Mouse (Mus musculus) limb, embryonic 14.5 days (tissue): ENCODE data around the gene Slc5a9. TPM values are rescaled to one million over a fixed set of nuclear protein-coding genes. Genes with fewer than 3 reads are reported as not detected.
A peak's percentile ranks its signal among the peaks of the same experiment; 100 is the strongest.

Experiments
- ATAC-seq: fragments of 200-750 bp; cut with Nextera tagmentation; 2 replicates; pipeline ENCODE4 v1.8.0; 2017; ENCODE audit warnings: low read depth, moderate number of reproducible peaks, moderate TSS enrichment; ENCODE audit not compliant: low FRiP score
- DNase-seq: peaks from one replicate; pipeline ENCODE4 v3.0.0-alpha.2; 2015; ENCODE audit warnings: low spot score
- H3K27ac ChIP-seq: fragments of 300-500 bp; sonication (generic); replicated peaks from 2 replicates; pipeline ENCODE4 v1.5.1; 2014; ENCODE audit warnings: low read depth, mild to moderate bottlenecking, low read length, moderate library complexity, mixed read lengths
- H3K27me3 ChIP-seq: fragments of 300-500 bp; sonication (generic); 2 replicates; pipeline ENCODE4 v1.6.1; 2014; ENCODE audit warnings: low read length, mixed read lengths; ENCODE audit not compliant: control insufficient read depth, insufficient read depth
- H3K36me3 ChIP-seq: fragments of 300-500 bp; sonication (generic); 2 replicates; pipeline ENCODE4 v1.6.1; 2014; ENCODE audit warnings: mild to moderate bottlenecking, low read length, moderate library complexity, mixed read lengths; ENCODE audit not compliant: control insufficient read depth, insufficient read depth
- H3K4me1 ChIP-seq: fragments of 300-500 bp; sonication (generic); 2 replicates; pipeline ENCODE4 v1.6.1; 2014; ENCODE audit warnings: antibody characterized with exemption, low read length, mixed read lengths; ENCODE audit not compliant: control insufficient read depth, insufficient read depth
- H3K4me2 ChIP-seq: fragments of 300-500 bp; sonication (generic); replicated peaks from 2 replicates; pipeline ENCODE4 v1.6.1; 2014; ENCODE audit warnings: low read depth, mild to moderate bottlenecking, low read length, moderate library complexity; ENCODE audit not compliant: severe bottlenecking
- H3K4me3 ChIP-seq: fragments of 300-500 bp; sonication (generic); replicated peaks from 2 replicates; pipeline ENCODE4 v1.5.1; 2014; ENCODE audit warnings: low read length
- H3K9ac ChIP-seq: fragments of 300-500 bp; sonication (generic); 2 replicates; pipeline ENCODE4 v1.6.1; 2014; ENCODE audit warnings: mild to moderate bottlenecking, low read depth, low read length, moderate library complexity; ENCODE audit not compliant: severe bottlenecking
- H3K9me3 ChIP-seq: fragments of 300-500 bp; sonication (generic); 2 replicates; pipeline ENCODE4 v1.6.1; 2016; ENCODE audit warnings: low read length; ENCODE audit not compliant: control insufficient read depth
- POLR2A ChIP-seq: fragments of 200-500 bp; IDR thresholded peaks from 2 replicates; pipeline ENCODE4 v1.8.0; 2012; ENCODE audit warnings: inconsistent platforms, mild to moderate bottlenecking, moderate library complexity, borderline replicate concordance; ENCODE audit not compliant: insufficient read depth, insufficient read length; ENCODE audit errors: extremely low read depth
- WGBS: fragments of 180-500 bp; shearing (Covaris S2); extraction: QIAGEN DNeasy Blood & Tissue Kit; methylation state at CpG from one replicate; pipeline ENCODE4 v1.1.7; 2014; 5-methylcytosine and 5-hydroxymethylcytosine counted together
- polyA plus RNA-seq, 2 experiments: library from polyadenylated mRNA; depleted of rRNA in 1 of 2; stranded (reverse) in 1 of 2; unstranded in 1 of 2; fragments of >200 nt; fragmentation: Nextera tagmentation in 1 of 2; extraction: Ambion mirVana in 1 of 2; gene quantifications; 2 replicates each; pipeline versions ENCODE4 v1.2.1 to v1.2.3; 2012 to 2014

Slc5a9 gene
- polyA plus RNA-seq, 2 experiments = 0.72 to 1.5 TPM

GRCm38 (mm10) chr4:111897755-111898154 lies 5.0 kb downstream of the Slc5a9 start:
- no peak for TF ChIP-seq POLR2A
- no peak overlapping the region for H3K4me3 ChIP-seq
- no peaks in the 10 kb centered on the region for H3K4me1 ChIP-seq
- H3K36me3 ChIP-seq = no peaks in the 10 kb centered on the region
- no peak overlapping the region for H3K27ac ChIP-seq
- 13% methylated on average over 1 of the region's 1 CpGs for WGBS
- H3K9me3 ChIP-seq = no peaks in the 10 kb centered on the region
- no peak for DNase-seq
- ATAC-seq = no peak
- H3K27me3 ChIP-seq = no peaks in the 10 kb centered on the region
- H3K9ac ChIP-seq = no peak overlapping the region
- no peak overlapping the region for H3K4me2 ChIP-seq

DNA sequence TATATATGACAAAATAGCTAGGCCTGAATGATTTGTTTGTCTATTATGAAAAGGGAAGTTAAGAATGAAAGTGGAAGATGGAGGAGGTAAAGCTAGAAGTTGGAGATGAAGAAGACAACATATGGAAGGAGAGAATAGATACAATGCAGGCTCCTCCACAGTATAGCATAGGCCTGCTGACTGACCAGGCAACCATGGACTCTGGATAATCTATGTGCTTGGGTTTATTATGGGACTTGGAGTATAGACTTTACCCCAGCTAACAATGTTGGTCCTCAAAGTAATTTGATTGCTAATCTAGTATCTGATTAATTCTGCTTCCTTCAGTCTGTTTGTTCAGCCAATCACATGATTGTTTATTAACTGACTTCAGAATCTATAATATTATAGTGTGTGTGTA lies 10.6 kb downstream of the Slc5a9 start:
- ATAC-seq (no peak), DNase-seq (no peak)
- H3K4me3 ChIP-seq = no peak overlapping the region
- H3K4me2 ChIP-seq = no peak overlapping the region
- H3K27ac ChIP-seq = no peak overlapping the region
- H3K4me1 ChIP-seq = no peaks in the 10 kb centered on the region
- no peak for TF ChIP-seq POLR2A
- H3K9ac ChIP-seq = no peak overlapping the region
- H3K9me3 ChIP-seq = no peaks in the 10 kb centered on the region
- H3K27me3 ChIP-seq = no peaks in the 10 kb centered on the region
- no peaks in the 10 kb centered on the region for H3K36me3 ChIP-seq

GRCm38 (mm10) chr4:111886607-111887006 lies 16.1 kb downstream of the Slc5a9 start:
- no peak overlapping the region for H3K4me2 ChIP-seq
- H3K36me3 ChIP-seq = no peaks in the 10 kb centered on the region
- no peaks in the 10 kb centered on the region for H3K27me3 ChIP-seq
- ATAC-seq (peak; percentile 71), DNase-seq (peak; percentile 82)
- no peak overlapping the region for H3K9ac ChIP-seq
- TF ChIP-seq POLR2A = no peak
- no peaks in the 10 kb centered on the region for H3K4me1 ChIP-seq
- H3K4me3 ChIP-seq = no peak overlapping the region
- 22% methylated on average over 4 of the region's 4 CpGs for WGBS
- H3K9me3 ChIP-seq = no peaks in the 10 kb centered on the region
- no peak overlapping the region for H3K27ac ChIP-seq

GRCm38 (mm10) chr4:111886018-111886417 lies 16.7 kb downstream of the Slc5a9 start:
- no peaks in the 10 kb centered on the region for H3K4me1 ChIP-seq
- no peak overlapping the region for H3K9ac ChIP-seq
- 7% methylated on average over 7 of the region's 7 CpGs for WGBS
- H3K4me3 ChIP-seq = no peak overlapping the region
- no peaks in the 10 kb centered on the region for H3K36me3 ChIP-seq
- DNase-seq (peak; percentile 80), ATAC-seq (no peak)
- no peak overlapping the region for H3K27ac ChIP-seq
- H3K4me2 ChIP-seq = peak overlapping the region; percentile 22
- no peak for TF ChIP-seq POLR2A
- no peaks in the 10 kb centered on the region for H3K9me3 ChIP-seq
- no peaks in the 10 kb centered on the region for H3K27me3 ChIP-seq

GRCm38 (mm10) chr4:111883543-111883942 lies 19.2 kb downstream of the Slc5a9 start:
- Histone ChIP-seq H3K27ac (no peak overlapping the region), H3K9ac (no peak overlapping the region), H3K9me3 (no peaks in the 10 kb centered on the region), H3K27me3 (no peaks in the 10 kb centered on the region), H3K4me1 (no peaks in the 10 kb centered on the region), H3K36me3 (no peaks in the 10 kb centered on the region), H3K4me2 (no peak overlapping the region), H3K4me3 (no peak overlapping the region)
- WGBS = 92% methylated on average over 12 of the region's 12 CpGs
- ATAC-seq (no peak), DNase-seq (no peak)
- TF ChIP-seq POLR2A = no peak
